27 mouse cellular contexts compared by ENCODE assay signal in the genomic region with DNA sequence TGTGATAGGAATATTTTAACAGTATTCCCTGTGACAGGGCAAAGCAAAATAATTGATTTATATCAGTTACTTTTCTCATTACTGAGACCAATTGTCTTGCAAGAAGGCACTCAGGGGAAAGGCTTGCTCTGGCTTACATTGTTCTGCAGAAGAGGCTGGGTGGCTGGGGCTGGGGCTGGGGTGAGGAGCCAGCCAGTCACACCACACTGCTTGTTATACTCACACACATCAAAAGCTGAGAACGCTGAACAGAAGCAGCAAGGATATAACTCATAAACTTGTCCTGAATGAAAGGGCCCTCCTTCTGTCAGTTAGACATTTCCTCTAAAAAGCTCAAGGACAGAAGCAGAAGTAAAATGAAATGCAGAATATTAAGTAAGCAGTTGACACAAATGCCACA. TPM values are rescaled to one million over a fixed set of nuclear protein-coding genes. Genes with fewer than 3 reads are reported as not detected.
"Had no signal": no experiment of that assay in that cellular context is flagged by ENCODE, and none has a peak within 500 bp of the region (broad histone marks: within the 10 kb centered on the region; RNA-seq: fewer than 3 reads in every experiment).

No protein-coding gene starts in this region.

- H3K4me3 ChIP-seq: midbrain, embryonic 10.5 days; midbrain, embryonic 12.5 days; myocyte; neural tube, embryonic 13.5 days; neural tube, embryonic 15.5 days; stomach, embryonic 15.5 days had no signal

- H3K9ac ChIP-seq: liver, embryonic 14.5 days; lung, embryonic 14.5 days; midbrain, embryonic 12.5 days; neural tube, embryonic 13.5 days; neural tube, embryonic 15.5 days; stomach, embryonic 15.5 days had no signal

- DNase-seq: lung, adult 18-20 months; lung, embryonic 14.5 days; lung, postnatal 10 days; lung, postnatal 4 days; retina, postnatal 1 day; right cerebral cortex, adult 18-20 months; right cerebral cortex, postnatal 25 days; right cerebral cortex, postnatal 4 days; spleen, adult 18-20 months; thymus, adult 2 months; thymus, postnatal 25 days; thymus, postnatal 4 days had no signal

- H3K4me2 ChIP-seq: lung, embryonic 14.5 days; midbrain, embryonic 12.5 days; neural tube, embryonic 13.5 days; neural tube, embryonic 15.5 days; stomach, embryonic 15.5 days had no signal

- H3K27me3 ChIP-seq: midbrain, embryonic 12.5 days; neural tube, embryonic 13.5 days; neural tube, embryonic 15.5 days; stomach, embryonic 15.5 days had no signal

- H3K27ac ChIP-seq: liver, embryonic 14.5 days; midbrain, embryonic 10.5 days; midbrain, embryonic 12.5 days; neural tube, embryonic 13.5 days; neural tube, embryonic 15.5 days; stomach, embryonic 15.5 days; stomach, postnatal 0 days had no signal

- H3K9me3 ChIP-seq: midbrain, embryonic 10.5 days; midbrain, embryonic 12.5 days; neural tube, embryonic 15.5 days; stomach, embryonic 15.5 days had no signal

- ATAC-seq: midbrain, embryonic 16.5 days had no signal

- H3K4me1 ChIP-seq: midbrain, embryonic 10.5 days; midbrain, embryonic 12.5 days; neural tube, embryonic 13.5 days; neural tube, embryonic 15.5 days; stomach, embryonic 15.5 days had no signal

- H3K36me3 ChIP-seq: midbrain, embryonic 10.5 days; midbrain, embryonic 12.5 days; neural tube, embryonic 13.5 days; neural tube, embryonic 15.5 days; stomach, embryonic 15.5 days had no signal

RNA-seq across cellular contexts. Expression of a gene that starts 17.7 kb away (rescaled TPM):
- total RNA-seq: megakaryocyte-erythroid progenitor cell, adult 5-6 weeks had no signal
- polyA plus RNA-seq: liver, embryonic 14.5 days; liver, embryonic 16.5 days; lung, embryonic 14.5 days; lung, embryonic 16.5 days; midbrain, embryonic 10.5 days; midbrain, embryonic 12.5 days; midbrain, embryonic 16.5 days; myocyte; neural tube, embryonic 11.5 days; neural tube, embryonic 13.5 days; neural tube, embryonic 15.5 days; small intestine, adult 2 months; stomach, embryonic 15.5 days; stomach, postnatal 0 days; thymus, adult 2 months; urinary bladder, adult 2 months had no signal

RNA-seq across cellular contexts. Expression of a gene that starts 53.5 kb away (rescaled TPM):
- total RNA-seq: megakaryocyte-erythroid progenitor cell, adult 5-6 weeks had no signal
